Mouse (Mus musculus) testis, adult 2 months (tissue): Measurements from ENCODE around the gene Cd163l1. TPM values are rescaled to one million over a fixed set of nuclear protein-coding genes. Genes with fewer than 3 reads are reported as not detected.

ENCODE experiments used
- H3K27ac ChIP-seq: fragments of 200-500 bp; 2 replicates; pipeline ENCODE4 v1.5.1; 2012; ENCODE audit warnings: low read depth, low read length; ENCODE audit not compliant: control insufficient read depth, insufficient read depth
- H3K27me3 ChIP-seq: fragments of 200-500 bp; 2 replicates; pipeline ENCODE4 v1.6.1; 2012; ENCODE audit warnings: mild to moderate bottlenecking, low read length, moderate library complexity; ENCODE audit not compliant: control insufficient read depth, insufficient read depth
- H3K36me3 ChIP-seq: fragments of 200-500 bp; 2 replicates; pipeline ENCODE4 v1.6.1; 2012; ENCODE audit warnings: mild to moderate bottlenecking, low read length; ENCODE audit not compliant: control insufficient read depth, insufficient read depth
- H3K4me1 ChIP-seq: fragments of 200-500 bp; 2 replicates; pipeline ENCODE4 v1.6.1; 2012; ENCODE audit warnings: low read length; ENCODE audit not compliant: control insufficient read depth, insufficient read depth
- H3K4me3 ChIP-seq: fragments of 200-500 bp; 2 replicates; pipeline ENCODE4 v1.5.1; 2012; ENCODE audit warnings: low read depth, mild to moderate bottlenecking, low read length, moderate library complexity, mixed read lengths; ENCODE audit not compliant: control insufficient read depth
- CTCF ChIP-seq: fragments of 200-500 bp; IDR thresholded peaks from 2 replicates; pipeline ENCODE4 v1.5.1; 2012; ENCODE audit warnings: low read depth, mild to moderate bottlenecking, inconsistent platforms, low read length, moderate library complexity; ENCODE audit not compliant: control insufficient read depth, insufficient read depth, insufficient replicate concordance
- POLR2A ChIP-seq: fragments of 200-500 bp; IDR thresholded peaks from 2 replicates; pipeline ENCODE4 v1.6.1; 2012; ENCODE audit warnings: low read depth, mild to moderate bottlenecking, inconsistent platforms, low read length, moderate library complexity; ENCODE audit not compliant: control insufficient read depth
- polyA plus RNA-seq: library from polyadenylated mRNA; depleted of rRNA; stranded (reverse); fragments of >200 nt; gene quantifications from 2 replicates; pipeline ENCODE4 v1.2.3, GENCODE M21; 2012

Gene Cd163l1
- polyA plus RNA-seq, 1 experiment: 0.28 TPM

GRCm38 (mm10) chr7:140186646-140187620, 31.1 kb upstream of the Cd163l1 start:
- Histone ChIP-seq H3K4me3 (no peak overlapping the region), H3K27me3 (no peaks in the 10 kb centered on the region), H3K36me3 (no peaks in the 10 kb centered on the region), H3K27ac (no peak overlapping the region), H3K4me1 (no peaks in the 10 kb centered on the region)
- TF ChIP-seq CTCF (peak; percentile 34; the same call in 1 of the 2 replicates), POLR2A (no peak)

- Histone ChIP-seq H3K4me3 (no peak overlapping the region), H3K27me3 (no peaks in the 10 kb centered on the region), H3K27ac (no peak overlapping the region), H3K4me1 (peaks cover 4% of the 10 kb centered on the region), H3K36me3 (no peaks in the 10 kb centered on the region)
- TF ChIP-seq CTCF (no peak), POLR2A (no peak)
These were observed 30.2 kb upstream of the Cd163l1 start for GRCm38 (mm10) chr7:140187721-140188390.

- Histone ChIP-seq H3K27ac (no peak overlapping the region), H3K36me3 (no peaks in the 10 kb centered on the region), H3K27me3 (no peaks in the 10 kb centered on the region), H3K4me1 (peaks cover 4% of the 10 kb centered on the region), H3K4me3 (no peak overlapping the region)
- TF ChIP-seq CTCF: no peak
- no peak for TF ChIP-seq POLR2A
These were observed 29.4 kb upstream of the Cd163l1 start for GRCm38 (mm10) chr7:140188391-140189328.

- Histone ChIP-seq H3K27ac (no peak overlapping the region), H3K4me3 (no peak overlapping the region), H3K4me1 (peaks cover 4% of the 10 kb centered on the region), H3K36me3 (no peaks in the 10 kb centered on the region), H3K27me3 (no peaks in the 10 kb centered on the region)
- TF ChIP-seq POLR2A (no peak), CTCF (no peak)
These were observed 27.6 kb upstream of the Cd163l1 start for GRCm38 (mm10) chr7:140190435-140190834.

- TF ChIP-seq CTCF (no peak), POLR2A (no peak)
- Histone ChIP-seq H3K27me3 (no peaks in the 10 kb centered on the region), H3K4me1 (peaks cover 4% of the 10 kb centered on the region), H3K36me3 (no peaks in the 10 kb centered on the region), H3K4me3 (peak overlapping the region; percentile 0), H3K27ac (no peak overlapping the region)
These were observed 25.6 kb upstream of the Cd163l1 start for GRCm38 (mm10) chr7:140192445-140192844.

GRCm38 (mm10) chr7:140192851-140193250, 25.2 kb upstream of the Cd163l1 start:
- Histone ChIP-seq H3K27ac (no peak overlapping the region), H3K36me3 (no peaks in the 10 kb centered on the region), H3K4me1 (peaks cover 4% of the 10 kb centered on the region), H3K27me3 (no peaks in the 10 kb centered on the region), H3K4me3 (peak overlapping the region; percentile 0)
- TF ChIP-seq POLR2A: no peak
- TF ChIP-seq CTCF: no peak
